Mouse (Mus musculus): ENCODE results near the gene B3galt1. TPM values are rescaled to one million over a fixed set of nuclear protein-coding genes. Genes with fewer than 3 reads are reported as not detected.

The B3galt1 gene
- 25.4 and 26.4 TPM in 2 replicates for polyA plus RNA-seq (2012; rRNA removed)

DNA sequence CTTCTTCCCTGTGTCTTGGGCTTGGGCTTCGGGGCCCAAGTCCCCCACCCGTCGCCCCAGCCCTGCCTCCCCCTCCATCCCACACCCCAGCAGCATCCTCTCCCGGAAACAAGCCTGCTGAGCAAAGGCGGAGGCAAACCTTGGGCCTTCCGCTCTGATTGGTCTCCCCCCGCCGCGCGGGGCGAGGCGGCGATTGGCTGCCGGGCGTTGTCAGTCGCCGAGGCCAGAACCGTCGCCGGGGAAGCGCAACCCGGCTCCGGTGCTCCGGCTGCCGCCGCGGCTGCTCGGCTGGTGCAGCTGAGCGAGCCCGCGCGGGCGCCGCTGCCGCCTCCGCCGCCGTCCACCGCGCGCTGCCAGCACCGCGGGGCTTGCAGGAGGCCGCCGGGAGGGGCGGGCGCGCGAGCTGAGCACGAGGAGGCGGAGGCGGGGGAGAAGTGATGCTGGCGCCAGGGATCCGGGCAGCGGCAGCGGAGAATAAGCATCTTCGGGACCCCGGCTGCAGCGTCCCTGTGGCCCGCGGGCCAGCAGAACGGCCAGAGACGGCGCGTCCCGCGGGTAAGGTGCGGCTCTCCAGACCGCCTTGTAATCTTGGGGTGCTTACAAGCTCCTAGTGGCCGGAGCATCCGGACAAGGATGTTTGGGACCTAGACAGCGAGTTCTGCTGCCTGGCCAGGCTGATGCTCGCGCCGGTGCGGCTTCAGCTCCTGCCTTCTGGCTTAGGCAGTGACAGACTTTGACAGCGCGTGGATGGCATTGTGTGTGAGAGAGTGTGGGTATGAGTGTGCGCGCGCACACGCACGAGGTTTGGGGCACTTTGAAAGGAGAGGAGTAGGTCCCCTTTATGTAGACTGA is at the start of gene B3galt1:
B3galt1 (plus strand) TSS at position 392 of the 852 bp plus-strand sequence.
- DNase-seq (ENCODE audit: extremely low spot score in 1 of 2, low spot score in 1 of 2): peak; percentile 79 to 93

DNA sequence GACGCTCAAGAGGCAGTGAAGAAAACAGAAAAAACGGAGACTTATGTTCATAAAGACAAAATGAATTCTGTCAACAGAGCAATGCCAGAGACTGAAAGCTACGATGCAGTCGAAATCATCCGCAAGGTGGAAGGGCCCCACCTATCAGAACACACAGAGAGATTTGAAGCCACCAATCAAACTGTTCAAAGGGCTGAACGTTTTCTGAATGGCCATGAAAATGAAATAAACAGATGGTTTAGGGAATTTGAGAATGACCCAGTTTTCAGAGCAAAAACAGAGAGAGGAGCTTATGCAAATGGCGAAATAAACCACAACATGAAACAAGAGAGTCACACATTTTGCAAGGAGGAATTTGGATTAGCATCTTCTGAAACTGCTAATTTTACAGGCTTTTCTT is 49.3 kb upstream of the B3galt1 start:
- DNase-seq (ENCODE audit: extremely low spot score in 1 of 2, low spot score in 1 of 2): peak; percentile 13 to 63

DNA sequence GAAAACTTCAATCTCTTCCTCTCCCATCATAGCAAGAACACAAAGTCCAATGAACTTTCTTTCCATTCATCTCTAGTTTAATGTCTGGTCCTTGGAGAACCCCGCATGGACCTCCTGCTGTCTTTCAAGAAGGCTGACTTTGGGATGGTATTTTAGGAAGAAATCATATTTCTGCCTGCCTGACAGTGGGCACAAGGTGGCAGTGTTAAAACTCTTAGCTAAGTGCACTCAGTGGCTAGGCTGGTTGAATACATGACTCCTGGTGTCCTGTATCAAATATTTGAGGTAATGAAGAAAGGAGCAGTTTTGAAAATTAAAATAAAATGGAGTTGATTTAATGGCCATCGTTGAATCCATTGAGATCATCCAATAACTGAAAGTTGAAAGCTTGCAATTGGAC is 30.3 kb upstream of the B3galt1 start:
- peak in 1 of 2 experiments; percentile 36 for DNase-seq (ENCODE audit: extremely low spot score in 1 of 2, low spot score in 1 of 2)

DNA sequence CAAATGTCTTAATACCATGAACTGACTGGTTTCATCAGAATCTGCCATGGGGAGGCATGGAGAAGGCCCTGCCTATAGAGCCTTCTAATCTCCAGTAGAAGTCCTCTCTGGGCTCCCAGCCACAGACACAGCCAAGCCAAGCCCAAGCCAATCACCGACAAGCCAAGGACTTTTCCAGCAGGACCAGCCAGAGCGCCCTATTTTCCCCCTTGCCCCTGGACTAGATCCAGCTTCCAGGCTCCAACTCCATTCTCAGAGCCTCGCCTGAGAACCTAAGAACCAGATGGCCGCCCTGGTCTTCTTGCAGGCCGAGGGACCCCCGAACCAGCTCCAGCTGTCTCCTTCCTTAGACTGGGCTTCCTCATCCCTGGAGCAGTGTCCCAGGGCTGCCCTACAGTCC is 26.2 kb upstream of the B3galt1 start:
- no peak for DNase-seq (ENCODE audit: extremely low spot score in 1 of 2, low spot score in 1 of 2)

DNA sequence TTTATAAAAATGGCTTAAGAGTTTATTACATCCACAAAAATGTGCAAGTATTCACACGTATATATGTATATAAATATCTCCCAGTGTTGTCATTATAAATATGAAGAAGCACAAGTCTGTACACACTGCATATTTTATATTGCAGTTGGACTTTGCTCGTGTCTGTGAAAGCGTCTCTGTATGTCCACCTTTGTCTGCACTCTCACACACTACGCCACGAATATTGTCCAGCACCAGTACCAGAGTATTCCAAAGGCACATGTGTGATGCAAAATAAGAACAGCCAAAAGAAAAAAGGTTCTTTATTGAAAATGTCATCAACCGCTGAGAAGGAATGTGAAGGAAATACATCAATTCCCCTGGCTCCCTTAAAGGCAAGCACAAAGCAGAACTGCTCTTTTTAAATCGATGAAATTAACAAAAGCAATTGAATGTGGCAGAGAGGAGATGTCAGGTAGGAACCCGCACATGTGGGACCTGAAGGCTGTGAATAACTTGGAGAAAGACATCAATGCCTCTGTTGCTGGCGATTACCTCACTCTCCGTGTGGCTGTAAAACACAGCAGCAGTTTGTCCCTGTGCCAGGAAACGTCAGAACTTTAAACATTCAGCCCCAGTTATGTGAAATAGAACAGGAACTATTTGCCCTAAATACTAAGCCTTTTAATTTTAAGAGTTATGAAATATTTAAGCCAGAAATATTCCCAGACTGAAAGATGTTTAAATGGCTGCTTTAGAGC is 23.5 kb upstream of the B3galt1 start:
- no peak for DNase-seq (ENCODE audit: extremely low spot score in 1 of 2, low spot score in 1 of 2)

DNA sequence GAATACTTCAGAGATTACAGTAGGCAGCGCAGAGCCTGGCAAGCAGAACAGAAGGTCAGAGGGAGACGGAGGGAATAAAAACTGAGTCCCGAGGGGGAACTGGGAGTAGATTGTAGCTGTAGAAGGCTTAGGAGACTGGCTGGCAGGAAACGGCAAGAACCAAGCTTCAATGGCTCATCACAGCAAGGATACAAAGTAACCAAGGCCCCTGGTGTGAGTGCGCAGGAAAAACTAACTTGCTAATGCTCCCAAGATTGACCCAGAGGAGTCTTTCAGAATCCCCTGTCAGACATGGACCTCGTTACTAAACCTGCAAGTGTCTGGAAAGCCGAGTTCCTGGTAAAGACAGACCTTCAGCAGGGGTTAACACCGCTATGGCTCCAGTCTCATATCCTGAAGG is 21.2 kb upstream of the B3galt1 start:
- no peak for DNase-seq (ENCODE audit: extremely low spot score in 1 of 2, low spot score in 1 of 2)

DNA sequence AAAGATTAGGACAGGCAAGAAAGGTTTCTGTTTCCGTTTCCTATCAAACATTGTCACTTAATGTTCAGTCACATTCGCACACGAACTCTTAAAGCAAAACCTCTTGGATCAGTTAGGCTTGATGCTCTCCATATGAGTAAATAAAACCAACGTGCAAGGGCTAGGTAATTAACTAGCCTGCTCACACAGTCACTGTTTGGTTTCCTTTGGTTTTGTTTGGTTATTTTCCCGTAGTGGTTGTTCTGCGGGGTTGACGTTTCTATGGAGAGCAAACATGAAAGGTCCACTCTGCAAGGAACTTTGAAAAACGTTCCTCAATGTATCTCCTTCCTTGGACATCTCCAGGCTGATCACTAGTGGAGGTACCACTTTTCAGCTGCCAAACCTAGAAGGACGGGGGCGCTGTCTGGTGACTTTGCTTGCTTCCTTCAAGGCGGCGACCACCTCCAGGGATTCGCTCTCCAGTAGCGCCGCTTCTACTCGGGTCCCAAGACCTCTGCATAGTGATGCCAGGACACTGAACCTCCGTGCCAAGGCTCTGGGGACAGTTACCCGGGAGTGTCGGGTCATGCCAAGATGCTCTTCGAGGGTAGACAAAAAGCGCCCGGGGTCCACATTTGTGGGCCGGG is 706 bp upstream of the B3galt1 start:
- DNase-seq (ENCODE audit: extremely low spot score in 1 of 2, low spot score in 1 of 2): peak; percentile 44 to 76

DNA sequence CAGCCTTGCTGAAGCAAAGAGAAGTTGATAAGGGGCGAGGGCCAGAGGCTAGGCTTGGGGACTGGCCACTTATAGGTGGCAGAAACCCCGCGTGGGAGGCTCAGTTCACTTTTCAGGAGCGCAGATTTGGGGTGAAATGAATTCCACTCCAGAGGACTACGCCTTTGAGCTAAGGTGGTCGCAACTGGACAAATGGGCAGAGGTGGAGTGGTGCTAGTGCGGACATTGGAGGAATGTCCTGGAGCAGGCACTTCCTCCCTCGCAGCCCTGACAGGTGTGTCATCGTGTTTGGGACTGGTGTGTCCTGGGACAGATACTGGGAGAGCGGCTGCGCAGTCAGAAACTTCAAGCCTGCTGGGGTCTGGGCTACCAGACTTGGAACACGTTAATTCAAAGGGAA is 895 bp downstream of the B3galt1 start:
- no peak for DNase-seq (ENCODE audit: extremely low spot score in 1 of 2, low spot score in 1 of 2)

DNA sequence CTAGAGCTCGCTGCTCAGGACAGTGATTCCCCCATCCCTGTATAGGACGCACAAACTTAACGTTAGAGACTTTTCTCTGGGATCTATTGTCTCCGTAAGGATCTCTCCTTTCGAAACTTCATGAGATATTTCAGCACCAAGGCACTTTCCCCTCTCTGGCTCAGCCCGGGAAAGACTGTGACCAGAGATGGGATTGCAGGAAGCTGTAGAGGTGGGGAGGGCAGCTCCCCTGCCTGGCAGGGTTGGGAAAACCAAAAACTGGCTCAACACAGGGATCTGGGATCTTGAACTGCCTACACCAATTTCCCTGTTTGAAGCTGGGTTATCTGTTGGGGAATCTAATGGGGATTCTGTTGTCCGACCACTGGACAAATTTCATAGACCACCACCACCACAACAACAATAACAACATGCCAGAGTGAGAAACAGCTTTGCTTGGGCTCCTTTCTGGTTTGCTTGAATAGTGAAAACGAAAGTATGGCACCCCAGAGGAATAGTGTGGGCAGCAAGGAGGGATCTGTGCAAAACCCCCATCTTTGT is 1.5 kb downstream of the B3galt1 start:
- no peak for DNase-seq (ENCODE audit: extremely low spot score in 1 of 2, low spot score in 1 of 2)

DNA sequence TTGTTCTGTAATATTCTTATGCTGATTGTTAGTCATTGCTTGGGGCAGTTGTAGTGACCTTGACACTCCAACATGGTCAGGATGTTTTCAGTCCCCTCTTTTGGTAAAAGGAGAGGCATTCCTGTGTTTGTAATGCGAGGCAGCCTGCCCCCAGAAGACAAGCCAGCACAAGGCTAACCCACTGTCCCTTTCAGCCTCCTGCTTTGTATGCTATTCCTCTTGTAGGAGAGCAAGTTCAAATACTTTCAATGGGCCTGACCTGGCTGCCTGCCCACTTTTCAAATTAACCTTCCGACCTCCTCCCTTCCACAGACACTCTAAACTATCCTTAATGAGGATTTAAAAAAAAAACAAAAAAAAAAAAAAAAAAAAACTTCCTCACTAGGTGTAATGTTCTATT is 11.0 kb downstream of the B3galt1 start:
- peak in 1 of 2 experiments; percentile 26 for DNase-seq (ENCODE audit: extremely low spot score in 1 of 2, low spot score in 1 of 2)

DNA sequence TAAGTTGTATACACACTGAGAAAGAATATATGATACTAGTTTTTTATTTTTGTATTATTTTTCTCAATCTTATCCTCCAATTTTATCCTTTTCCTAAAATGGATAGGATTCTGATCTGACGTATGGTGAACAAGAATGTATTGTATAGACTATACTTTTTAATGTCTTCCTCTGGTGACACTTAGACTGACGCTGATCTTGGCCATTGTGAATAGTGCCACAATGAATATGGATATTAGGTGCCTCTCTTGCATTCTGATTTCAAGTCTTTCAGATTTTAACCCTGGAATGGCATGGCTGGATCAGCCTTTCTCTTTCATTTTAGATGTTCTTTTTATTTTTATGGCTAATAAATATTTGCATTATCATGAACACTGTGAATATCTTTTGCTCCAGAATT is 17.4 kb downstream of the B3galt1 start:
- DNase-seq (ENCODE audit: extremely low spot score in 1 of 2, low spot score in 1 of 2): no peak

DNA sequence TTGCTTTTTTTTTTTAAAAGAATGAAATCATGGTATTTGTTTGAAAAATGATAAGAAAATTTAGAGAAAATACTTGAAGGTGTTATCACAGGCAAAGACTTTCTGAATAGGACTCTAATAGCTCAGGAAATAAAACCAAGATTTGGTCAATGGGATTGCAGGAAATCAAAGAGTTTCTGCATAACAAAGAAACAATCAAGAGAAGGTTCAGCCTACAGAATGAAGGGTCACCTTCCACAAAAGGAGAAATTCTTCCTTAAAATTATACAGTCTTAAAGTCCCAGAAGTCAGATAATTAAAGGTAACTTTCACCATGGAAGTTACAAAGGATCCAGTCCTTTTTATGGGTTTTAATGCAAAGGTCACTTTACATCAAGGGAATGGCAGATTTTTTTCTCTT is 24.7 kb downstream of the B3galt1 start:
- no peak for DNase-seq (ENCODE audit: extremely low spot score in 1 of 2, low spot score in 1 of 2)

DNA sequence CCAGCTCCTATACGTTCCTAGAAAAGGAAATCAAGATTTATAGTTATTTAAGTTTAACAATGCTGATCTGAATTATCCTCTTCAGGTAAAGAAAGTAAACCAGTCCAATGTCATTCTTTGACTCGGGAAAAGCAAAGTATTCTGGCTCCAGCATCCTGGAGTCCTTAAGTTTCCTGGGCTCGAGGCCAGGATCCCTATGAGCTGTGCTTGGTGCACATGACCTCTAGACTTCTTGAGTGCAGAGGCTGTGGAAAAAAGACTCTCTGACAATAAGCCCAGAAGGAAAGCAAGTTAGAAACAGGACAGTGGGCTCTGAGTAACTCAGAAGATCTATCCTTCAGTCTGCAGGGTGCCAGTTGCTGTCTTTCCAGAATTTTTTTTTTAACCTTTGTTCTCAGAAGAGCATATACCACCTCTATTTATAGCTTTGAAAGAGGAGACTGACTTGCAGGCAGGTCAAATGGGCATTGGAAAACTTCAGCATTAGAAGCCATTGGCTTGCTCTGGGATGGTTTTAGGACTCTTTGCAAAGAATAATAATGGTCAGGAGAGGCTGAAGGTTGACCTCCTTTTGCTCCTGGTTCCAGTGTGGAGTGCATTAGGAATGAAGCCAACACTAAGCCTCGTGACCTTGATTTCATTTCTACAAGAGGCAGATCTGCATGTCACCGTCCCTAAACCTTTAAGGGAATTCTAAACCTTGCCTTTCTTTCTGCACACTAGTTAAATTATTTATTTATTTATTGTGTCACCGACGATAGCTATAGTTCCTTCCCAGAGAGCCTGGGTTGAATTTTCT is 26.4 kb downstream of the B3galt1 start:
- no peak for DNase-seq (ENCODE audit: extremely low spot score in 1 of 2, low spot score in 1 of 2)

DNA sequence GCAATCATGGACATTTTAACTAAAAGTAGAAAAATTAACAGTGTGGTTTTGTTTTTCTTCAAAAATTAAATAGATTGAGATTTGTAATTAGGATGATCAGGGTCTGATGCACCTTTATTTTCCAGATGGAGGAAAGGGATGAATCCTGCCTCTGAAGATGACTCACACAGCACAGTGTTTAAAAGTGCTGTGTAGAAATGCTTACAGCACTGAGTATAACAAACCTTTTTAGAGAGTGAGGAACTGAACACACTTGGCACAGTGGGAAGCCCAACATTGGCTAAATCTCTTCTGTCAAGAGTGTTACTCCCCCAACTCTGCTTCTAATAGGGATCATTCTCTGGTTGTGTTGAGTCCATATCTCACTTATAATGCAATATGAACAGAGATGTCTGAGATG is 57.2 kb downstream of the B3galt1 start:
- DNase-seq (ENCODE audit: extremely low spot score in 1 of 2, low spot score in 1 of 2): no peak

DNA sequence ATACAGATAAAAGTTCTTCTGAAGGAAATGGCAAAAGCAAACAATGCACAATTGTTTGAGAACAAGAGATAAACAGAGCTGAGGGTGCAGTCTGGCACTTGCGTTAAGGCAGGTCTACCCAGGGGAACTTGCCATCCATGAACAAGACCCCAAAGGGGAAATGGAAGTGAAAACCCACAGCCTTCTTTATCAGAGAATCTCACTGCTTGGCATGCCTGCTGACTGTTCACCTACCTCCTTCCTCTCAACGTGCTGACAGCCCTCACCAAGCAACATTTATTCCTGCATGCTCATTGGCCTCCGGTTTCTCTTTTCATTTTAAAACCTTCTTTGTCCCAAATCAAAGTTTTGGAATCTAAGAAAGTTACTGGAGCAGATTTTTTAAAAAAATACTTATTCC is 62.0 kb downstream of the B3galt1 start:
- no peak for DNase-seq (ENCODE audit: extremely low spot score in 1 of 2, low spot score in 1 of 2)

DNA sequence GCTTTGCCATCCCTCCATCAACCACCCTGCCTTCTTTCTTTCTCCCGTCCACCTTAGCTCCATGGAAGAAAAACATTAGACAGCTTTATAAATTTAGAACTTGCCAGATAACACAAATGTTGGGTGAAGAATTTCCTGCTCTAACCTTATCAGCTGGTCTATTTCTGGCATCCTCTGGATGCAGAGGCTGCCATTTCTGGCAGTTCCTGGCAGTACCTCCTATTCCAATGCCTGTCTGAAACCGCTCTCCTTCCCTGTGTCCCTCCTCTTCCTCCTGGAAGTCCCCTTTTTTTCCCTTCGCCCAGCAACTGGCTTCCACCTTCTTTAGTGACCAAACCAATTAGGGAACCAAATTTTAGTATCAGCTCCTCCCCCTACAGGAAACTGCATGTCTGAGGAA is 62.6 kb downstream of the B3galt1 start:
- no peak for DNase-seq (ENCODE audit: extremely low spot score in 1 of 2, low spot score in 1 of 2)

DNA sequence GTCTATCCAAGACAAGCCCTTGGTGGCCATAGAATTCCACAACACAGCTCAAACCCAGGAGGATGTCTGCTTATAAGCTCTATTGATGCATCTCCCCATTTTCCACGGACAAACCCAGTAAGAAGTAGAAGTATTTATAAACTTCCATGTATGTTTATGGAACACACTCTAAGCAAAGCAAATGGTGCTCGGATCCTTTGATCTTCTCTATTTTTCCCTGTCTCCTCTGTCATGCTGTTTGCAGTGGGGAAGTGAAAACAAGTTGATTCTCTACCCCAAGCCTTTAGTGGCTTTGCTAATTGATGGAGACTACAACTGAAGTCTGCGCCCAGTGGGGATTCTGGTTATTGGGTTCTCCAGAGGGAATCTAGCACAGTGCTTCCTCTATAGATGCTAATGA is 89.2 kb downstream of the B3galt1 start:
- no peak for DNase-seq (ENCODE audit: extremely low spot score in 1 of 2, low spot score in 1 of 2)

DNA sequence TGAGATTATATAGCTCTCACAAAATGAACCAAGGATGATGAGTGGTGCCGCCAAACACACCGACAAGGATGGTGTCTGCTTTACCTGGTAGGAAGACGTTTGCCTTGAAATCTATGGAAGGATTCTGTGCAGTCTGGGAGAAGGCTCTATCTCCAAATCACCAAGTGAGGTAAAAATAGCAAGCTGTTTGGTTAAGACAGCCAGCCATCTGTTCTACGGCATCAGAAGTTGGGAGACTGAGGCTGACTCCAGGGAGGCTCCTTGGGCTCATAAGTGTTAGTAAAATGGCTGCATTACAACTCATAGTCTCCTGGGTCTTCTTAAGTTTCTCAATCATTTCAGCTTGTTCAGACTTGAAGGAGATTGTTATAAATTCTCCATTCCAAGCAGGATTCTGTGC is 91.7 kb downstream of the B3galt1 start:
- DNase-seq (ENCODE audit: extremely low spot score in 1 of 2, low spot score in 1 of 2): peak in 1 of 2 experiments; percentile 30

DNA sequence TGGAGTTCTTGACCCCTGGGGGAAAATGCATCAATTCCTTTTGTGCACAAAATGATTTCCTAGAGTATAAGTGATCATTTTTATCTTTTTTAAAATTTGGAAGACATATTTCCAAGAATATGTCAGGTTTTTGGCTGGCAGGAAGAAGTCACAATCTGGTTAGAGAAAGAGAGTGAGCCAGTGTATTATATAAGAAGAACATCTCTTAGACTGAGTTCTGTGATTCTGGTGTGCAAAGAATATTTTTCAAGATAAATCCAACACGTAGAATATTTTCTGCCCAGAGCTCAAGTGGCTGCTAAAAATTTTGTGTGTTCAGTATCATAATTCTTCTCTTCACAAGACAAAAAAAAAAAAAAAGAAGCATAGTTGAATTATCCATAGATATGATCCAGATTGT is 92.4 kb downstream of the B3galt1 start:
- DNase-seq (ENCODE audit: extremely low spot score in 1 of 2, low spot score in 1 of 2): peak in 1 of 2 experiments; percentile 48

DNA sequence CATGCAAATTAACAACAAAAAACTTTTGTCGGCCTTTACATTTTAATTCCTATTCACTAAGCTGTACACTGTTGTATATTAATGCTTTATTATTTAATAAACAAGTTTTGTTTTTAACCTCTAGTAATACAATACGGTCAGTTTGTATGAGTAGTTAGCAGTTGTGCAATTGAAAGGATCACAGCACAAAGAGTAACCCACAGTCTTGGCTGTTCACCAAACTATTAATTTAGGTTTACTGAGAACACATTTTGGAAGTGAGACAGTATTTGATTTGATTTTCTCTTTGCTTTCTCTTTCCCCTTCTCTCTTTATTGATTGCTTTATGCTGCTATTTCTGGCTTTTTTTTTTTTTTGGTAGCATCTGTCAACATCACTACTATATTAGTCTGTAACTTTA is 106.0 kb downstream of the B3galt1 start:
- DNase-seq (ENCODE audit: extremely low spot score in 1 of 2, low spot score in 1 of 2): no peak
